ENCODE assay signal across 8 mouse cellular contexts in genomic region chr2:39004880-39005435, GRCm38 (mm10). TPM values are rescaled to one million over a fixed set of nuclear protein-coding genes. Genes with fewer than 3 reads are reported as not detected.
A peak's percentile ranks its signal among the peaks of the same experiment; 100 is the strongest.
DNase-seq lines count a peak whose midpoint lies in the region; ATAC-seq and TF ChIP-seq lines count a peak whose summit lies in the region.

Arpc5l (plus strand) TSS chr2:39005348.

- ATAC-seq in CD4-positive, CD25-positive, alpha-beta regulatory T cell, adult 4 months = peak; percentile 78
- peak; percentile 85 for ATAC-seq in heart, embryonic 15.5 days (replicated peaks; ENCODE audit: insufficient number of reproducible peaks, insufficient read depth, low FRiP score, low read depth)
- peak; percentile 81 for ATAC-seq in liver, embryonic 14.5 days (ENCODE audit: insufficient read depth)
- ATAC-seq in neural tube, embryonic 11.5 days (ENCODE audit: insufficient read depth, low FRiP score, low TSS enrichment) = peak; percentile 85
- ATAC-seq in stomach, postnatal 0 days (ENCODE audit: low FRiP score, low TSS enrichment) = peak; percentile 87

- H3K4me2 ChIP-seq in heart, embryonic 15.5 days = peak within 1 kb of the TSS; percentile 78
- peak within 1 kb of the TSS; percentile 98 for H3K4me2 ChIP-seq in liver, embryonic 14.5 days (ENCODE audit: low read depth)
- H3K4me2 ChIP-seq in neural tube, embryonic 11.5 days (ENCODE audit: low read depth) = peak within 1 kb of the TSS; percentile 94
- peak within 1 kb of the TSS; percentile 56 for H3K4me2 ChIP-seq in stomach, postnatal 0 days (replicated peaks; ENCODE audit: low read depth)

- H3K9ac ChIP-seq in heart, embryonic 15.5 days = peak within 1 kb of the TSS; percentile 76
- peak within 1 kb of the TSS; percentile 87 for H3K9ac ChIP-seq in liver, embryonic 14.5 days (replicated peaks)
- peak within 1 kb of the TSS; percentile 86 for H3K9ac ChIP-seq in neural tube, embryonic 11.5 days (ENCODE audit: low read length)
- H3K9ac ChIP-seq in stomach, postnatal 0 days (ENCODE audit: low read length) = peak within 1 kb of the TSS; percentile 82

- WGBS in forebrain, embryonic 10.5 days = under 1% methylated on average over 58 of the region's 58 CpGs
- WGBS in heart, embryonic 15.5 days = under 1% methylated on average over 58 of the region's 58 CpGs
- WGBS in liver, embryonic 14.5 days (ENCODE audit: insufficient replicate concordance) = 1% methylated on average over 58 of the region's 58 CpGs
- under 1% methylated on average over 58 of the region's 58 CpGs for WGBS in neural tube, embryonic 11.5 days
- under 1% methylated on average over 53 of the region's 58 CpGs for WGBS in stomach, postnatal 0 days

- peak within 1 kb of the TSS; percentile 97 for H3K27ac ChIP-seq in forebrain, embryonic 10.5 days
- H3K27ac ChIP-seq in heart, embryonic 15.5 days = peak within 1 kb of the TSS; percentile 87
- H3K27ac ChIP-seq in liver, embryonic 14.5 days = peak within 1 kb of the TSS; percentile 78
- H3K27ac ChIP-seq in neural tube, embryonic 11.5 days (ENCODE audit: low read depth, low read length) = peak within 1 kb of the TSS; percentile 81; the same call in 1 of the 2 replicates
- H3K27ac ChIP-seq in stomach, postnatal 0 days (replicated peaks) = peak within 1 kb of the TSS; percentile 87

- peaks cover 61% of the 10 kb centered on the region for H3K4me1 ChIP-seq in forebrain, embryonic 10.5 days
- H3K4me1 ChIP-seq in heart, embryonic 15.5 days (replicated peaks) = peaks cover 46% of the 10 kb centered on the region
- peaks cover 32 to 48% of the 10 kb centered on the region in 2 experiments for H3K4me1 ChIP-seq in liver, embryonic 14.5 days (replicated peaks; ENCODE audit: control insufficient read depth in 2 of 2, insufficient read depth in 2 of 2, low read length in 1 of 2)
- H3K4me1 ChIP-seq in neural tube, embryonic 11.5 days (ENCODE audit: control insufficient read depth, insufficient read depth, low read length) = peaks cover 26% of the 10 kb centered on the region
- H3K4me1 ChIP-seq in stomach, postnatal 0 days (replicated peaks; ENCODE audit: control insufficient read depth, insufficient read depth) = peaks cover 6% of the 10 kb centered on the region

- DNase-seq in c-Kit-negative CD71-positive TER-119-positive erythroid progenitor cells, embryonic 14.5 days (ENCODE audit: low read depth, low spot score) = peak; percentile 85
- peak; percentile 92 for DNase-seq in forebrain, embryonic 10.5 days (ENCODE audit: extremely low spot score, low spot score)
- peak; percentile 96 to 97 for DNase-seq in kidney, postnatal 25 days
- peak; percentile 84 to 85 (median 85) for DNase-seq in liver, embryonic 14.5 days (ENCODE audit: low read depth in 3 of 3, low spot score in 3 of 3)
- peak; percentile 93 for DNase-seq in neural tube, embryonic 11.5 days (ENCODE audit: low spot score)
- DNase-seq in stomach, postnatal 0 days (ENCODE audit: low spot score) = peak; percentile 93

- H3K9me3 ChIP-seq in forebrain, embryonic 10.5 days = no peaks in the 10 kb centered on the region
- H3K9me3 ChIP-seq in heart, embryonic 15.5 days (replicated peaks) = no peaks in the 10 kb centered on the region
- no peaks in the 10 kb centered on the region for H3K9me3 ChIP-seq in liver, embryonic 14.5 days (ENCODE audit: control insufficient read depth, low read length)
- no peaks in the 10 kb centered on the region for H3K9me3 ChIP-seq in neural tube, embryonic 11.5 days (ENCODE audit: control insufficient read depth, low read length)
- no peaks in the 10 kb centered on the region for H3K9me3 ChIP-seq in stomach, postnatal 0 days (ENCODE audit: control insufficient read depth, low read length)

- H3K4me3 ChIP-seq in forebrain, embryonic 10.5 days = peak within 1 kb of the TSS; percentile 93
- peak within 1 kb of the TSS; percentile 64 for H3K4me3 ChIP-seq in heart, embryonic 15.5 days
- H3K4me3 ChIP-seq in liver, embryonic 14.5 days (ENCODE audit: insufficient read depth in 1 of 2, low read depth in 2 of 2, low read length in 2 of 2) = peak within 1 kb of the TSS; percentile 91 to 95
- H3K4me3 ChIP-seq in neural tube, embryonic 11.5 days (ENCODE audit: low read depth, low read length) = peak within 1 kb of the TSS; percentile 77
- peak within 1 kb of the TSS; percentile 64 for H3K4me3 ChIP-seq in stomach, postnatal 0 days (ENCODE audit: low read depth, low read length)

- peaks cover 43% of the 10 kb centered on the region for H3K36me3 ChIP-seq in forebrain, embryonic 10.5 days (replicated peaks)
- H3K36me3 ChIP-seq in heart, embryonic 15.5 days = peaks cover 37% of the 10 kb centered on the region
- peaks cover 35% of the 10 kb centered on the region for H3K36me3 ChIP-seq in liver, embryonic 14.5 days (replicated peaks; ENCODE audit: control insufficient read depth, insufficient read depth, low read depth)
- H3K36me3 ChIP-seq in neural tube, embryonic 11.5 days (ENCODE audit: control insufficient read depth, insufficient read depth, low read length) = peaks cover 23% of the 10 kb centered on the region
- H3K36me3 ChIP-seq in stomach, postnatal 0 days (ENCODE audit: control insufficient read depth, insufficient read depth, low read length) = peaks cover 6% of the 10 kb centered on the region; the same call in 1 of the 2 replicates

- TF ChIP-seq EP300 in liver, embryonic 14.5 days (IDR thresholded peaks at IDR 0.05; ENCODE audit: low read depth) = no peak
- TF ChIP-seq EP300 in stomach, postnatal 0 days (optimal IDR thresholded peaks at IDR 0.05) = peak; percentile 67

- no peaks in the 10 kb centered on the region for H3K27me3 ChIP-seq in forebrain, embryonic 10.5 days (ENCODE audit: poor library complexity, severe bottlenecking)
- H3K27me3 ChIP-seq in heart, embryonic 15.5 days = no peaks in the 10 kb centered on the region
- H3K27me3 ChIP-seq in liver, embryonic 14.5 days (ENCODE audit: control insufficient read depth, insufficient read depth, low read length) = no peaks in the 10 kb centered on the region
- no peaks in the 10 kb centered on the region for H3K27me3 ChIP-seq in neural tube, embryonic 11.5 days (ENCODE audit: control insufficient read depth, insufficient read depth, low read length)
- no peaks in the 10 kb centered on the region for H3K27me3 ChIP-seq in stomach, postnatal 0 days (ENCODE audit: control insufficient read depth, insufficient read depth, low read length)

- no peak for TF ChIP-seq CTCF in liver, embryonic 14.5 days (IDR thresholded peaks at IDR 0.05; ENCODE audit: low read depth)
- TF ChIP-seq CTCF in stomach, postnatal 0 days (IDR thresholded peaks at IDR 0.05; ENCODE audit: low read depth) = no peak

RNA-seq across cellular contexts. Expression of gene Arpc5l, which starts in this region (rescaled TPM):
- polyA plus RNA-seq in CD4-positive, CD25-positive, alpha-beta regulatory T cell, adult 4 months (2017; shearing (Covaris generic)) = 100 to 1,000 TPM; 101 to 124 TPM
- polyA plus RNA-seq in forebrain, embryonic 10.5 days (2016; fragmentation: Nextera tagmentation; extraction: Ambion mirVana) = 126 and 131 TPM in 2 replicates
- polyA plus RNA-seq in heart, embryonic 15.5 days (2015; fragmentation: Nextera tagmentation; extraction: Ambion mirVana) = 78.9 and 88.5 TPM in 2 replicates
- 14.9 and 29.8 TPM in 2 replicates for polyA plus RNA-seq in liver, embryonic 14.5 days (2012; rRNA removed)
- polyA plus RNA-seq in liver, embryonic 14.5 days (2014; fragmentation: Nextera tagmentation; extraction: Ambion mirVana) = 54.1 and 55.5 TPM in 2 replicates
- polyA plus RNA-seq in neural tube, embryonic 11.5 days (2014; fragmentation: Nextera tagmentation; extraction: Ambion mirVana) = 131 and 133 TPM in 2 replicates
- polyA plus RNA-seq in stomach, postnatal 0 days (2015; fragmentation: Nextera tagmentation; extraction: Ambion mirVana) = 136 and 142 TPM in 2 replicates

Comparison
In these comparisons a context has a peak if more than half of its experiments do, and no peak if none do; other contexts are left out.
1. Peak in every context shown above with its lines: DNase-seq, ATAC-seq, H3K4me3 ChIP-seq and H3K27ac ChIP-seq.